Mouse (Mus musculus): ENCODE results near the gene Aup1.

GRCm38 (mm10) chr6:83010010-83010409, 44.3 kb upstream of the Aup1 start:
- TF ChIP-seq EP300 (IDR thresholded peaks at IDR 0.05; ENCODE audit: low read depth): 0 out of 2 replicates have a peak, but pooled peaks have one; percentile 30
- no peak for TF ChIP-seq CTCF (IDR thresholded peaks at IDR 0.05; ENCODE audit: low read depth)
